Mouse (Mus musculus) cortical plate, adult 2 months (tissue): ENCODE measurements at regions not wholly inside any gene's neighbourhood (a gene's known extent, or its start where the extent isn't known, plus 50 kb on each side); places are given as distances from the start of the nearest gene placed in this dataset.

Source experiments
- CTCF ChIP-seq: fragments of 200-500 bp; IDR thresholded peaks from 2 replicates; pipeline ENCODE4 v1.5.1; 2011; ENCODE audit warnings: mild to moderate bottlenecking, control low read depth, low read length; ENCODE audit not compliant: insufficient read depth; ENCODE audit errors: extremely low read depth
- POLR2A ChIP-seq: fragments of 200-500 bp; IDR thresholded peaks from 2 replicates; pipeline ENCODE4 v1.6.1; 2011; ENCODE audit warnings: mild to moderate bottlenecking, low read length, control low read depth; ENCODE audit not compliant: insufficient read depth; ENCODE audit errors: extremely low read depth

GRCm38 (mm10) chr4:82200306-82200705, 505.2 kb downstream of the Nfib start:
- TF ChIP-seq CTCF (no peak), POLR2A (no peak)
